Mouse (Mus musculus): ENCODE results near the gene Arl3. TPM values are rescaled to one million over a fixed set of nuclear protein-coding genes. Genes with fewer than 3 reads are reported as not detected.

Arl3 gene
- 196 and 200 TPM in 2 replicates for polyA plus RNA-seq (2016; fragmentation: Nextera tagmentation; extraction: Ambion mirVana)

- Histone ChIP-seq H3K9me3 (no peaks in the 10 kb centered on the region), H3K27ac (replicated peaks) (peak within 1 kb of the TSS; percentile 91), H3K4me3 (peak within 1 kb of the TSS; percentile 85), H3K36me3 (replicated peaks) (no peaks in the 10 kb centered on the region), H3K27me3 (replicated peaks; ENCODE audit: low read depth, poor library complexity, severe bottlenecking) (no peaks in the 10 kb centered on the region), H3K4me1 (peaks cover 30% of the 10 kb centered on the region)
- peak; percentile 99 for DNase-seq (ENCODE audit: low spot score)
- WGBS = under 1% methylated on average over 67 of the region's 67 CpGs
Observed at GRCm38 (mm10) chr19:46572951-46573937, at the start of gene Arl3, which contains the start of gene Sfxn2. Gene Arl3 (minus strand): TSS chr19:46573198. Gene Sfxn2 (plus strand): TSS chr19:46573365.

- peaks cover 89% of the 10 kb centered on the region for H3K4me1 ChIP-seq
- no peaks in the 10 kb centered on the region for H3K9me3 ChIP-seq
- peak overlapping the region; percentile 88 for H3K27ac ChIP-seq (replicated peaks)
- H3K36me3 ChIP-seq (replicated peaks) = peaks cover 42% of the 10 kb centered on the region
- DNase-seq (ENCODE audit: low spot score) = no peak
- 32% methylated on average over 12 of the region's 12 CpGs for WGBS
- H3K4me3 ChIP-seq = peak overlapping the region; percentile 58
- no peaks in the 10 kb centered on the region for H3K27me3 ChIP-seq (replicated peaks; ENCODE audit: low read depth, poor library complexity, severe bottlenecking)
Observed at GRCm38 (mm10) chr19:46622659-46623193, 49.7 kb upstream of the Arl3 start.

GRCm38 (mm10) chr19:46621236-46622183 is 48.5 kb upstream of the Arl3 start:
- Histone ChIP-seq H3K9me3 (no peaks in the 10 kb centered on the region), H3K36me3 (replicated peaks) (peaks cover 41% of the 10 kb centered on the region), H3K4me1 (peaks cover 86% of the 10 kb centered on the region), H3K27me3 (replicated peaks; ENCODE audit: low read depth, poor library complexity, severe bottlenecking) (no peaks in the 10 kb centered on the region), H3K27ac (replicated peaks) (peak overlapping the region; percentile 88), H3K4me3 (no peak overlapping the region)
- DNase-seq (ENCODE audit: low spot score) = no peak
- WGBS = 74% methylated on average over 19 of the region's 19 CpGs

GRCm38 (mm10) chr19:46620016-46620808 is 47.2 kb upstream of the Arl3 start:
- Histone ChIP-seq H3K4me3 (no peak overlapping the region), H3K27ac (replicated peaks) (no peak overlapping the region; the same call in 1 of the 2 replicates), H3K9me3 (no peaks in the 10 kb centered on the region), H3K27me3 (replicated peaks; ENCODE audit: low read depth, poor library complexity, severe bottlenecking) (no peaks in the 10 kb centered on the region), H3K4me1 (peaks cover 85% of the 10 kb centered on the region), H3K36me3 (replicated peaks) (peaks cover 39% of the 10 kb centered on the region)
- DNase-seq (ENCODE audit: low spot score) = no peak
- 82% methylated on average over 14 of the region's 14 CpGs for WGBS

GRCm38 (mm10) chr19:46619518-46619917 is 46.5 kb upstream of the Arl3 start:
- DNase-seq (ENCODE audit: low spot score) = no peak
- H3K36me3 ChIP-seq (replicated peaks) = peaks cover 37% of the 10 kb centered on the region
- peaks cover 78% of the 10 kb centered on the region for H3K4me1 ChIP-seq
- WGBS = 94% methylated on average over 6 of the region's 6 CpGs
- H3K27ac ChIP-seq (replicated peaks) = no peak overlapping the region
- H3K27me3 ChIP-seq (replicated peaks; ENCODE audit: low read depth, poor library complexity, severe bottlenecking) = no peaks in the 10 kb centered on the region
- H3K9me3 ChIP-seq = no peaks in the 10 kb centered on the region
- H3K4me3 ChIP-seq = no peak overlapping the region

- Histone ChIP-seq H3K36me3 (replicated peaks) (peaks cover 40% of the 10 kb centered on the region), H3K4me1 (peaks cover 73% of the 10 kb centered on the region), H3K9me3 (no peaks in the 10 kb centered on the region), H3K27ac (replicated peaks) (no peak overlapping the region), H3K4me3 (no peak overlapping the region), H3K27me3 (replicated peaks; ENCODE audit: low read depth, poor library complexity, severe bottlenecking) (no peaks in the 10 kb centered on the region)
- WGBS = 86% methylated on average over 19 of the region's 19 CpGs
- DNase-seq (ENCODE audit: low spot score) = no peak
Observed at GRCm38 (mm10) chr19:46619001-46619400, 46.0 kb upstream of the Arl3 start.

- H3K36me3 ChIP-seq (replicated peaks) = peaks cover 46% of the 10 kb centered on the region
- H3K4me1 ChIP-seq = peaks cover 66% of the 10 kb centered on the region
- WGBS = 75% methylated on average over 9 of the region's 9 CpGs
Observed at GRCm38 (mm10) chr19:46618322-46618721, 45.3 kb upstream of the Arl3 start.

GRCm38 (mm10) chr19:46617361-46617760 is 44.4 kb upstream of the Arl3 start:
- WGBS = 93% methylated on average over 8 of the region's 8 CpGs
- peaks cover 56% of the 10 kb centered on the region for H3K4me1 ChIP-seq

More at GRCm38 (mm10) chr19:46618322-46618721, 45.3 kb upstream of the Arl3 start:
- Histone ChIP-seq H3K27ac (replicated peaks) (0 out of 2 replicates have a peak overlapping the region, but pooled peaks have one; percentile 4), H3K9me3 (no peaks in the 10 kb centered on the region), H3K27me3 (replicated peaks; ENCODE audit: low read depth, poor library complexity, severe bottlenecking) (no peaks in the 10 kb centered on the region), H3K4me3 (no peak overlapping the region)
- DNase-seq (ENCODE audit: low spot score) = no peak

GRCm38 (mm10) chr19:46616378-46616777 is 43.4 kb upstream of the Arl3 start:
- Histone ChIP-seq H3K27me3 (replicated peaks; ENCODE audit: low read depth, poor library complexity, severe bottlenecking) (no peaks in the 10 kb centered on the region), H3K4me1 (peaks cover 47% of the 10 kb centered on the region), H3K36me3 (replicated peaks) (peaks cover 51% of the 10 kb centered on the region), H3K27ac (replicated peaks) (no peak overlapping the region), H3K4me3 (no peak overlapping the region), H3K9me3 (no peaks in the 10 kb centered on the region)
- 85% methylated on average over 11 of the region's 11 CpGs for WGBS
- DNase-seq (ENCODE audit: low spot score) = no peak

More at GRCm38 (mm10) chr19:46617361-46617760, 44.4 kb upstream of the Arl3 start:
- Histone ChIP-seq H3K4me3 (no peak overlapping the region), H3K27ac (replicated peaks) (no peak overlapping the region), H3K36me3 (replicated peaks) (peaks cover 54% of the 10 kb centered on the region), H3K27me3 (replicated peaks; ENCODE audit: low read depth, poor library complexity, severe bottlenecking) (no peaks in the 10 kb centered on the region), H3K9me3 (no peaks in the 10 kb centered on the region)
- no peak for DNase-seq (ENCODE audit: low spot score)

GRCm38 (mm10) chr19:46608158-46608557 is 35.2 kb upstream of the Arl3 start:
- 95% methylated on average over 7 of the region's 7 CpGs for WGBS

GRCm38 (mm10) chr19:46607424-46607823 is 34.4 kb upstream of the Arl3 start:
- Histone ChIP-seq H3K36me3 (replicated peaks) (peaks cover 79% of the 10 kb centered on the region), H3K4me1 (peaks cover 17% of the 10 kb centered on the region), H3K4me3 (no peak overlapping the region), H3K27me3 (replicated peaks; ENCODE audit: low read depth, poor library complexity, severe bottlenecking) (no peaks in the 10 kb centered on the region), H3K9me3 (no peaks in the 10 kb centered on the region), H3K27ac (replicated peaks) (no peak overlapping the region)
- no peak for DNase-seq (ENCODE audit: low spot score)
- 74% methylated on average over 7 of the region's 7 CpGs for WGBS

More at GRCm38 (mm10) chr19:46608158-46608557, 35.2 kb upstream of the Arl3 start:
- no peaks in the 10 kb centered on the region for H3K9me3 ChIP-seq
- DNase-seq (ENCODE audit: low spot score) = no peak
- H3K27ac ChIP-seq (replicated peaks) = no peak overlapping the region
- H3K36me3 ChIP-seq (replicated peaks) = peaks cover 78% of the 10 kb centered on the region
- no peaks in the 10 kb centered on the region for H3K27me3 ChIP-seq (replicated peaks; ENCODE audit: low read depth, poor library complexity, severe bottlenecking)
- peaks cover 17% of the 10 kb centered on the region for H3K4me1 ChIP-seq
- no peak overlapping the region for H3K4me3 ChIP-seq

Measured in embryonic facial prominence, embryonic 10.5 days (tissue).